Mouse (Mus musculus) left cerebral cortex, postnatal 14 days (tissue): ENCODE measurements around the gene Itih2. TPM values are rescaled to one million over a fixed set of nuclear protein-coding genes. Genes with fewer than 3 reads are reported as not detected.

Source experiments
- DNase-seq, 2 experiments: peaks; one replicate each; pipeline ENCODE4 v3.0.0; 2021 to 2022; ENCODE audit warnings: low spot score in 2 of 2, mixed read lengths in 1 of 2
- intact Hi-C: fragments of 180-260 bp; cut with DNase I; formaldehyde crosslinking; loops from one replicate; pipeline ENCODE4 v1.15.1; 2025
- long read RNA-seq, 2 experiments: library from polyadenylated mRNA; stranded (forward); transcript quantifications; one replicate each; pipeline ENCODE4 v2.0.0; 2021
- total RNA-seq, 2 experiments: library from RNA; stranded (reverse); gene quantifications; 2 replicates each; pipeline ENCODE4 v1.2.3; 2021

Itih2 gene
- 1 to 10 TPM; 3.0 to 4.0 TPM for total RNA-seq
- long read RNA-seq, experiment 1, partial matches to known transcripts = 0 of 2 reads
- long read RNA-seq, experiment 1, other reads (novel, unspliced or antisense) = 0 of 2 reads
- long read RNA-seq, experiment 2, partial matches to known transcripts = 1 of 4 reads
- long read RNA-seq, experiment 2, other reads (novel, unspliced or antisense) = 0 of 4 reads

GRCm38 (mm10) chr2:10131296-10131695, at the start of gene Itih2:
Gene Itih2 (minus strand): TSS chr2:10131396.
- no peak for DNase-seq
- intact Hi-C loops = no loop called here

GRCm38 (mm10) chr2:10169991-10170390, 38.8 kb upstream of the Itih2 start:
- peak in 1 of 2 experiments; percentile 8 for DNase-seq
- intact Hi-C loops = no loop called here

GRCm38 (mm10) chr2:10168016-10168415, 36.8 kb upstream of the Itih2 start:
- intact Hi-C loops = no loop called here
- DNase-seq = no peak

- intact Hi-C loops = no loop called here
- DNase-seq = no peak
Measured at GRCm38 (mm10) chr2:10167283-10167682, 36.1 kb upstream of the Itih2 start.

- intact Hi-C loops = no loop called here
- DNase-seq = no peak
Measured at GRCm38 (mm10) chr2:10166635-10167034, 35.4 kb upstream of the Itih2 start.

- DNase-seq = no peak
- intact Hi-C loops = no loop called here
Measured at GRCm38 (mm10) chr2:10162011-10162410, 30.8 kb upstream of the Itih2 start.

- intact Hi-C loops = no loop called here
- DNase-seq = no peak
Measured at GRCm38 (mm10) chr2:10157184-10157583, 26.0 kb upstream of the Itih2 start.

- DNase-seq = no peak
- intact Hi-C loops = no loop called here
Measured at GRCm38 (mm10) chr2:10153201-10154075, 22.2 kb upstream of the Itih2 start, which contains the start of gene Itih5. Gene Itih5 (plus strand): TSS chr2:10153571.

- DNase-seq = no peak
- intact Hi-C loops = no loop called here
Measured at GRCm38 (mm10) chr2:10152590-10152989, 21.4 kb upstream of the Itih2 start.

GRCm38 (mm10) chr2:10147176-10147575, 16.0 kb upstream of the Itih2 start:
- intact Hi-C loops = no loop called here

GRCm38 (mm10) chr2:10145514-10145913, 14.3 kb upstream of the Itih2 start:
- no peak for DNase-seq
- intact Hi-C loops = no loop called here

More at GRCm38 (mm10) chr2:10147176-10147575, 16.0 kb upstream of the Itih2 start:
- DNase-seq = peak; percentile 34 to 57

- peak; percentile 68 to 83 for DNase-seq
- intact Hi-C loops = loop anchor here (2.0 to 5.0 kb wide), 2 partner anchors 40 to 146 kb away; no protein-coding TSS in a partner anchor
Measured at GRCm38 (mm10) chr2:10142472-10143454, 11.6 kb upstream of the Itih2 start.

GRCm38 (mm10) chr2:10140456-10140855, 9.3 kb upstream of the Itih2 start:
- intact Hi-C loops = loop anchor here (5.0 kb wide), 1 partner anchor 38 kb away; no protein-coding TSS in a partner anchor

GRCm38 (mm10) chr2:10137320-10137719, 6.1 kb upstream of the Itih2 start:
- intact Hi-C loops = no loop called here

More at GRCm38 (mm10) chr2:10140456-10140855, 9.3 kb upstream of the Itih2 start:
- peak; percentile 13 to 28 for DNase-seq

GRCm38 (mm10) chr2:10133941-10134340, 2.7 kb upstream of the Itih2 start:
- DNase-seq = no peak
- intact Hi-C loops = no loop called here

More at GRCm38 (mm10) chr2:10137320-10137719, 6.1 kb upstream of the Itih2 start:
- DNase-seq = no peak

- intact Hi-C loops = no loop called here
- DNase-seq = no peak
Measured at GRCm38 (mm10) chr2:10132128-10132527, 932 bp upstream of the Itih2 start.

- intact Hi-C loops = no loop called here
- DNase-seq = peak in 1 of 2 experiments; percentile 12
Measured at GRCm38 (mm10) chr2:10130341-10130990, 730 bp downstream of the Itih2 start.

GRCm38 (mm10) chr2:10128571-10128970, 2.6 kb downstream of the Itih2 start:
- intact Hi-C loops = no loop called here
- no peak for DNase-seq

- intact Hi-C loops = no loop called here
- DNase-seq = no peak
Measured at GRCm38 (mm10) chr2:10127471-10127870, 3.7 kb downstream of the Itih2 start.
